Mouse (Mus musculus) intestine, embryonic 16.5 days (tissue): Measurements from ENCODE around the gene Fyn. TPM values are rescaled to one million over a fixed set of nuclear protein-coding genes. Genes with fewer than 3 reads are reported as not detected.

Experiments
- ATAC-seq: fragments of 200-750 bp; cut with Nextera tagmentation; 2 replicates; pipeline ENCODE4 v1.8.0; 2017; ENCODE audit warnings: moderate TSS enrichment, moderate library complexity
- H3K27ac ChIP-seq: fragments of 300-500 bp; sonication (generic); 2 replicates; pipeline ENCODE4 v1.5.1; 2014; ENCODE audit warnings: mild to moderate bottlenecking, low read length
- H3K27me3 ChIP-seq: fragments of 300-500 bp; sonication (generic); replicated peaks from 2 replicates; pipeline ENCODE4 v1.6.1; 2014; ENCODE audit warnings: low read length, control low read depth, mixed read lengths; ENCODE audit not compliant: control insufficient read depth, insufficient read depth
- H3K36me3 ChIP-seq: fragments of 300-500 bp; sonication (generic); 2 replicates; pipeline ENCODE4 v1.6.1; 2014; ENCODE audit warnings: low read length, control low read depth; ENCODE audit not compliant: control insufficient read depth, insufficient read depth
- H3K4me1 ChIP-seq: fragments of 300-500 bp; sonication (generic); 2 replicates; pipeline ENCODE4 v1.6.1; 2014; ENCODE audit warnings: low read length, control low read depth, mixed read lengths; ENCODE audit not compliant: control insufficient read depth, insufficient read depth
- H3K4me2 ChIP-seq: fragments of 300-500 bp; sonication (generic); 2 replicates; pipeline ENCODE4 v1.6.1; 2014; ENCODE audit warnings: low read depth, low read length, control low read depth
- H3K4me3 ChIP-seq: fragments of 300-500 bp; sonication (generic); 2 replicates; pipeline ENCODE4 v1.5.1; 2014; ENCODE audit warnings: mild to moderate bottlenecking, low read length
- H3K9ac ChIP-seq: fragments of 300-500 bp; sonication (generic); 2 replicates; pipeline ENCODE4 v1.6.1; 2014; ENCODE audit warnings: low read depth, low read length
- H3K9me3 ChIP-seq: fragments of 300-500 bp; sonication (generic); 2 replicates; pipeline ENCODE4 v1.6.1; 2016; ENCODE audit warnings: low read length, control low read depth; ENCODE audit not compliant: control insufficient read depth
- WGBS: fragments of 180-500 bp; shearing (Covaris S2); extraction: QIAGEN DNeasy Blood & Tissue Kit; methylation state at CpG from one replicate; pipeline ENCODE4 v1.1.7; 2014; 5-methylcytosine and 5-hydroxymethylcytosine counted together
- polyA plus RNA-seq: library from polyadenylated mRNA; unstranded; fragments of >200 nt; fragmentation: Nextera tagmentation; extraction: Ambion mirVana; gene quantifications from 2 replicates; pipeline ENCODE4 v1.2.1, GENCODE M21; 2015

The Fyn gene
- polyA plus RNA-seq, 1 experiment from 2014 or later, result 16.1 TPM

- no peaks in the 10 kb centered on the region for H3K9me3 ChIP-seq
- no peak overlapping the region for H3K4me3 ChIP-seq
- peak overlapping the region; percentile 74 for H3K27ac ChIP-seq
- peak overlapping the region; percentile 56 for H3K9ac ChIP-seq
- no peak overlapping the region for H3K4me2 ChIP-seq
- H3K27me3 ChIP-seq, result no peaks in the 10 kb centered on the region
- peak; percentile 27; the same call in 1 of the 2 replicates for ATAC-seq
- peaks cover 34% of the 10 kb centered on the region for H3K4me1 ChIP-seq
- no peaks in the 10 kb centered on the region for H3K36me3 ChIP-seq
- WGBS, result 44% methylated on average over 5 of the region's 5 CpGs
Observed at GRCm38 (mm10) chr10:39558492-39559005, 189.9 kb downstream of the Fyn start.

- WGBS, result 70% methylated on average over 3 of the region's 3 CpGs
- no peaks in the 10 kb centered on the region for H3K36me3 ChIP-seq
- H3K27me3 ChIP-seq, result no peaks in the 10 kb centered on the region
- no peak overlapping the region for H3K4me3 ChIP-seq
- peaks cover 39% of the 10 kb centered on the region for H3K4me1 ChIP-seq
- H3K4me2 ChIP-seq, result no peak overlapping the region
- H3K9me3 ChIP-seq, result no peaks in the 10 kb centered on the region
- H3K9ac ChIP-seq, result no peak overlapping the region
- H3K27ac ChIP-seq, result no peak overlapping the region
- ATAC-seq, result no peak
Observed at GRCm38 (mm10) chr10:39559321-39559720, 190.7 kb downstream of the Fyn start.

GRCm38 (mm10) chr10:39562383-39562782, 193.7 kb downstream of the Fyn start:
- H3K4me3 ChIP-seq, result no peak overlapping the region
- peaks cover 28% of the 10 kb centered on the region for H3K4me1 ChIP-seq
- H3K9ac ChIP-seq, result no peak overlapping the region
- no peaks in the 10 kb centered on the region for H3K9me3 ChIP-seq
- H3K27ac ChIP-seq, result 0 out of 2 replicates have a peak overlapping the region, but pooled peaks have one; percentile 14
- ATAC-seq, result no peak
- no peaks in the 10 kb centered on the region for H3K27me3 ChIP-seq
- no peak overlapping the region for H3K4me2 ChIP-seq
- WGBS, result 67% methylated on average over 2 of the region's 2 CpGs
- no peaks in the 10 kb centered on the region for H3K36me3 ChIP-seq

- no peak overlapping the region for H3K9ac ChIP-seq
- no peaks in the 10 kb centered on the region for H3K36me3 ChIP-seq
- H3K4me2 ChIP-seq, result no peak overlapping the region
- no peak for ATAC-seq
- WGBS, result 47% methylated on average over 24 of the region's 24 CpGs
- H3K4me1 ChIP-seq, result peaks cover 17% of the 10 kb centered on the region
- H3K27ac ChIP-seq, result peak overlapping the region; percentile 69
- no peak overlapping the region for H3K4me3 ChIP-seq
- H3K27me3 ChIP-seq, result no peaks in the 10 kb centered on the region
- no peaks in the 10 kb centered on the region for H3K9me3 ChIP-seq
Observed at GRCm38 (mm10) chr10:39563552-39564223, 195.0 kb downstream of the Fyn start.

- H3K27me3 ChIP-seq, result no peaks in the 10 kb centered on the region
- ATAC-seq, result no peak
- no peaks in the 10 kb centered on the region for H3K9me3 ChIP-seq
- 73% methylated on average over 12 of the region's 12 CpGs for WGBS
- H3K4me1 ChIP-seq, result peaks cover 22% of the 10 kb centered on the region
- no peaks in the 10 kb centered on the region for H3K36me3 ChIP-seq
- no peak overlapping the region for H3K27ac ChIP-seq
- no peak overlapping the region for H3K9ac ChIP-seq
- no peak overlapping the region for H3K4me3 ChIP-seq
- no peak overlapping the region for H3K4me2 ChIP-seq
Observed at GRCm38 (mm10) chr10:39566901-39567300, 198.2 kb downstream of the Fyn start.

- Histone ChIP-seq H3K9me3 (no peaks in the 10 kb centered on the region), H3K9ac (no peak overlapping the region), H3K27me3 (no peaks in the 10 kb centered on the region), H3K27ac (no peak overlapping the region; the same call in 1 of the 2 replicates), H3K4me3 (no peak overlapping the region), H3K36me3 (no peaks in the 10 kb centered on the region), H3K4me1 (peaks cover 20% of the 10 kb centered on the region), H3K4me2 (no peak overlapping the region)
- no peak for ATAC-seq
- 67% methylated on average over 4 of the region's 4 CpGs for WGBS
Observed at GRCm38 (mm10) chr10:39568991-39569390, 200.3 kb downstream of the Fyn start.

GRCm38 (mm10) chr10:39571011-39571410, 202.4 kb downstream of the Fyn start:
- ATAC-seq, result no peak
- no peak overlapping the region for H3K4me3 ChIP-seq
- H3K27me3 ChIP-seq, result no peaks in the 10 kb centered on the region
- H3K4me2 ChIP-seq, result no peak overlapping the region
- H3K27ac ChIP-seq, result peak overlapping the region; percentile 54
- H3K4me1 ChIP-seq, result peaks cover 19% of the 10 kb centered on the region
- no peak overlapping the region for H3K9ac ChIP-seq
- no peaks in the 10 kb centered on the region; the same call in 1 of the 2 replicates for H3K9me3 ChIP-seq
- no peaks in the 10 kb centered on the region for H3K36me3 ChIP-seq
- 23% methylated on average over 7 of the region's 7 CpGs for WGBS

- H3K27ac ChIP-seq, result no peak overlapping the region
- H3K4me2 ChIP-seq, result no peak overlapping the region
- H3K4me3 ChIP-seq, result no peak overlapping the region
- H3K9me3 ChIP-seq, result no peaks in the 10 kb centered on the region; the same call in 1 of the 2 replicates
- no peaks in the 10 kb centered on the region for H3K36me3 ChIP-seq
- no peak for ATAC-seq
- H3K27me3 ChIP-seq, result no peaks in the 10 kb centered on the region
- H3K4me1 ChIP-seq, result peaks cover 19% of the 10 kb centered on the region
- H3K9ac ChIP-seq, result 0 out of 2 replicates have a peak overlapping the region, but pooled peaks have one; percentile 11
- WGBS, result 61% methylated on average over 9 of the region's 9 CpGs
Observed at GRCm38 (mm10) chr10:39572050-39572671, 203.5 kb downstream of the Fyn start.

GRCm38 (mm10) chr10:39572672-39573051, 204.0 kb downstream of the Fyn start:
- Histone ChIP-seq H3K27me3 (no peaks in the 10 kb centered on the region), H3K4me3 (no peak overlapping the region), H3K4me1 (peaks cover 19% of the 10 kb centered on the region), H3K27ac (no peak overlapping the region), H3K9me3 (no peaks in the 10 kb centered on the region; the same call in 1 of the 2 replicates), H3K4me2 (no peak overlapping the region), H3K36me3 (no peaks in the 10 kb centered on the region), H3K9ac (0 out of 2 replicates have a peak overlapping the region, but pooled peaks have one; percentile 11)
- WGBS, result 28% methylated on average over 6 of the region's 6 CpGs
- ATAC-seq, result peak; percentile 32; the same call in 1 of the 2 replicates
